Mouse (Mus musculus): ENCODE results near the gene Taok3.

Gene Taok3

GRCm38 (mm10) chr5:117118220-117118619, 1.7 kb upstream of the Taok3 start:
- DNase-seq = no peak

GRCm38 (mm10) chr5:117118850-117119249, 1.1 kb upstream of the Taok3 start:
- no peak for DNase-seq

DNA sequence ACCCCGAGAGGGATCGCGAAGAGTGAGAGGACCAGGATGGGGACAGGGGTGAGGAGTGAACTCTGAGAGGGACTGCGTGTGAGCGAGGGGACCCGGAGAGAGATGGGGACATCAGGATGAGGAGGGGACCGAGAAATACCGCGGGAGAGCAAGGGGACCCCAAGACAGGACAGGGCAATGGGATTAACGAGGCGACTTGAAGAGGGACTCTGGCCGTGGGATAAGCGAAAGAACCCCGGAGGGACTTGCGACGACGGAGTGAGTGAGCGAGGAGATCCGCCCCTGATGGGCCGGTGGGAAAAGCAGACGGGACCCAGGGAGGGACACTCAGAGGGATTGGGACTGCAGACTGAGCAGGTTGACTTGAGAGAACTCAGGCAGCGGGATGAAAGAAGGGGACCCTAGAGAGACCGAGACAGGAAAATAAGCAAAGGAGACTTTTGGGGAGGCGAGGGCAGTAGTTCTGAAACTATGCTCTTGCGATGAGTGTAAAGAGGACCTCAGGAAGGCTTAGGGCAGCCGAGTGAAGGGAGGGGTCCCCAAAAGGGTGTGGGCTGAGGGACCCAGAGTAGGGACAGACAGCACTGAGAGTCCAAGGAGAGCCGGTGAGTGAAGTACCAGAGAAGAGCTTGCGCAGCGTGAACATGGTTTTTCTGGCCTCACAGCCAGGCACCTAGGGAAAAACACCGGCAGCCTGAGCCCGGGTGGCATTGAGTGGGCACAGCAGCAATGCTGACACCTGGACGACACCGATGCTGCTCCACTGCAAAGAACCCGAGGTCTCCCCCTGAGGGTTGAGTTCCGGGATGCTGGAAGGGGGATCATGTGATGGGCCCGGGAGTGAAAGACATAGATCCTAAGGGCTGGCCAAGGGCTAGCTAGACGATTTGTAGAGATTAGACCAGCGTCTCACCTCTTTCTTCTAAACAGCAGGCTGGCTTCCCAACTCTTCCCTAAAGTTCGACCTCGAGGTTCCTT, 849 bp downstream of the Taok3 start:
- peak; percentile 32 for DNase-seq

GRCm38 (mm10) chr5:117121657-117122056, 1.7 kb downstream of the Taok3 start:
- no peak for DNase-seq

DNA sequence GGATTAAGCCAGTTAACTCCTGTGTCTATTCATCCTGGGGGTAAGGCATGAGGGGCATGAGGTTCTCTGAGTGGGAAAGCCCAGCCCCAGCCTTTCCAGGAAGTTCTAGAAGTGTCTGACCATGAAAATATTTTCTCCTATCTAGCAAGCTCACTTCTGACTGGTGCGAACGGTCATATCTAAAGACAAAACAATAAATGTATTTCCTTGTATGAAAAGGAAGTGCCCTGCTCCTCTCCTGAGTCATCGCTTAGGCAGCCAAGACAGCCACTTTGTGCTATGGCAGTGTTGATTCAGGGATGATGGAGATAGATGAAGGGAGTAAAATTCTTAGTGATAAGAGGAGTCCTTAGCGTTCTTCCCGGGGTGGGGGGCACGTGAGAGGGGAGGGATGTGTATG, 3.2 kb downstream of the Taok3 start:
- no peak for DNase-seq

DNA sequence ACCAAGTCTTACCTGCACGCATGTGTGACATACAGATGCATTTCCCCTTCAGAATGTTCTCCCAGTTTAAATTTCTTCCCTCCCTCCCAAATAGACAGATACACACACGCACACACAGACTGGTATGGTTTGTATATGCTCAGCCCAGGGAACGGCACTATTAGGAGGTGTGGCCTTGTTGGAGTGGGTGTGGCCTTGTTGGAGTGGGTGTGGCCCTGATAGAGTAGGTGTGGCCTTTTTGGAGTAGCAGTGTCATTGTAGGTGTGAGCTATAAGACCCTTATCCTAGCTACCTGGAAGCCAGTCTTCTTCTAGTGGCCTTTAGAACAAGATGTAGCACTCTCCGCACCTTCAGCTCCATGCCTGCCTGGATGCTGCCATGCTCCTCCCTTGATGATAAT, 3.9 kb downstream of the Taok3 start:
- no peak for DNase-seq

DNA sequence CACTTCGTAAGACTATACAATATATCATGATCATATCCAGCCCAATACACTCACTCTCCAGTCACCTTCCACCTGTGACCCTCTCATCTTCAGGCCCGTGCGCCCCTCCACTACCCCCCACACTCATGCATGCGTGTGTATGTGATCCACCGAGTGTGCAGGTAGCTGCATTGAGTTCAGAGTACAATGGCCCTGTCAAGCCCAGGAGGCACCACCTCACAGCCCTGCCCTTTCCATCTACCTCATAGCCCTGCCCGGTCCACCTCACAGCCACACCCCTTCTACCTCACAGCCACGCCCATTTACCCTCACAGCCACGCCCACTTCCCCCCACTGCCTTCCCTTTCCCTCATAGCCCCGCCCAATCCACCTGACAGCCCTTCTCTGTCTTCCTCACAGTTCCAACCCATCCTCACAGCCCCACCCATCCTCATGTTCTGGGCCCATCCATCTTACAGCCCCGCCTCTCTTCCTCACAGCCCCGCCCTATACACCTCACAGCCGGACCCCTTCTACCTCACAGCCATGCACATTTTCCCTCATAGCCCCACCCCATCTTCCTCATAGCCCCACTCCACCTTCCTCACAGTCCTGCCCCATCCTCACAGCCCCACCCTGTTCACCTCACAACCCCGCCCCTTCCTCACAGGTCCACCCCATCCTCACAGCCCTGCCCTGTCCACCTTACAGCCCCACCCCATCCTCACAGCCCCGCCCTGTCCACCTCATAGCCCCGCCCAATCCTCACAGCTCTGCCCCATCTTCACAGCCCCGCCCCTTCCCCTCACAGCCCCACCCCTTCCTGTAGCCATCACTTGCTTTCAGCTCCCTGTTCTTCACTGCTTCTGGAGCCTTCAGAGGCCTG, 5.8 kb downstream of the Taok3 start:
- no peak for DNase-seq

- no peak for DNase-seq
Observed at GRCm38 (mm10) chr5:117127051-117127450, 7.1 kb downstream of the Taok3 start.

DNA sequence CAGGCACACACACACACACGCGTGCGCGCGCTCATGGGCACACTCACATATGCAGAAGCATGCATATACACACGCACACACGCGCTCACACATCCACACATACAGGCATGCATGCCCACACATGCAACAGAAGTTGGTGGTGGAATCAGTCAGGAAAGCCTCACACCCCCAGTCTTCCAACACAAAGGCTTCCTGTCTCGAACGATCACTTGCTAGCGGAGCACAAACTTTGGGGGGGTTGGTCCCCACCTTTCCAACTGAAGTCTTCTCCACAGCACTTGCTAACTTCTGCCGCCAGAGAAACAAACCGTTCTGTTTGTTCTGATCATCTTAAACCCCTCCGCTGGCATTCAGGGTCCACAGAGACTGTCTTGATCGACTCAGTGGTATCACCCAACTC, 10.8 kb downstream of the Taok3 start:
- no peak for DNase-seq

DNA sequence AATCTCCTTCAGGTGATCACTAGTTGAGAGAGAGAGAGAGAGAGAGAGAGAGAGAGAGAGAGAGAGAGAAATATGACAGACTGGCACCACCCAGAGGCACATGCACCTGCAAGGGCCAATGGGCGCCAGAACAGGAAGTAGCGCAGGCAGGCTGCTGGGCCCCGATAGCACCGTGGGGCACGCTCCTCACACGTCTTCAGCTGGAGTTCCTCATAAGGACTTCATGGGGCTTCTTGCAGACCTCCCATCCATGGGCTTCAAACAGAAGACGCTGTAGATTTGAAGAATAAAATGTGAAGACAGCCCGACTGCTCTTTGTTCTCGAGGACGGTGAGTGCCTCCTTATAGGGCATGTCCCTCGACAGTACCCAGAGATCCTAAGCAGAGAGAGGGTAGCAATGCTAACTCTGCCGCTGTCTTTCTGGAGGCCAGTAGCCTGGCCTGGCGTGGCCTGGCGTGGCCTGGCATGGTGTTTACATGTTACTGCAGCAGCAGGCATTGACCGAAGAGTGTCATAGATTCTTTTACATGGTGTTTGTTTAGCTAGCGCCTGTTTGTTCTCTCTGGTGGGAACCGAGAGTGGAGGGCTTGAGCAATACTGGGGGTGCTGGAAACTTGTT, 13.6 kb downstream of the Taok3 start:
- peak; percentile 54 for DNase-seq

DNA sequence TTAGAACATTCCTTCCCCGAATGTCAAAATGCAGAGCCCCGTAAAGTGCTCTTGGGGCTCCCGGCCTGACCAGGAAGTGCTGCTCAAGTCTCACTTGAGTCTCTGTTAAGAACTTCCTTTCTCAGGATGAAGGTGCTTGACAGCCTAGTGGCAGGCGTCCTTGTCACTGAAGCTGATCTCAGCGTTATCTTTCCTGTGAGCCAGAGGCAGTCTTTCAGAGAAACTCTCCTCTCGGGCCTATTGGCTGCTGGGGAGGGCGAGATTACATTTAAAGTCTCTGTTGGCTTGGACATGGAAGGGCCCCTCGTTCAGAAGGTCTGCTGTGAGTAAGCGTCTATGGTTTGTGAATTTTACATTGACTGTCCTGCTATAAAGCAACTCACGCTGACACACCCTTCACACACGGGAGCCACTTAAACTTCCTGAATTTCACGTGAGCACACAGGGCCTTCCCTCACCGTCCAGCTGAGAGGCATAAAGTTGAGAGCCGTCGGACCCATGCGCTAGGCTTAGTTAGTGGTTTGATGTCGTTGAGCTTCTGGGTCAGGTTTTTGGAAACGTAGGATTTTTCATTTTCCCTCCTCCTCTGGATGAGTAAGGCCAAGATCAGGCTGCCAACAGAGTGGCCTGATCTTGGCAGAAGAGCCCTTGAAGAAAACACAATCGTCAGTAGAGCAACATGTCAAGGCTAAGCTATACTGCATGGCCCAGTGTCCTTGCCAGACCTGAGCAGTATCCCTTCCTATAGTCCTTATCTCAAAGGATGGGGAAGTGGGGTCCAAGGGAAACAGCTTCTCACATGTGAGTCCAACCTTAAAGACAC, 14.3 kb downstream of the Taok3 start:
- peak; percentile 79 for DNase-seq

GRCm38 (mm10) chr5:117134889-117135456, 15.0 kb downstream of the Taok3 start:
- no peak for DNase-seq

- peak; percentile 75 for DNase-seq
Observed at GRCm38 (mm10) chr5:117135869-117136268, 15.9 kb downstream of the Taok3 start.

- DNase-seq = no peak
Observed at GRCm38 (mm10) chr5:117136570-117136969, 16.6 kb downstream of the Taok3 start.

GRCm38 (mm10) chr5:117137011-117137410, 17.1 kb downstream of the Taok3 start:
- DNase-seq = peak; percentile 45

DNA sequence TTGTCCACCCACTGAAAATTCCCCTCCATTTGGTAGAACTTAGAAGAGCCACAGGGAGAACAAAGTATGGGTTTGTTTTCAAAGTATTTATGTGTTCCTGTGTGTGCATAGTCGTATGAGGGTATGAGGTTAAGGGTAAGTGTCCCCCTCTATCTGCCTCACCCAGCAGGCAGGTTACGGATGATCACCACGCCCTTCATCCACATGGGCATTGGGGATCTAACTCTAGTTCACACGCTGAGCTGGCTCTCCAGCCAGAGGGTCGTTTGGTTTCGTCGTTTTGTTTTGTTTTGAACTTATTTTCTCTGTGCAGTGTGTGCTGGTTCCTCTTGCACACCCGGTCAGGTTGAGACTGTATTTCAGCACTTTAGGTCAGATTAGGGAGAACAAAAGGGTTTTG, 17.7 kb downstream of the Taok3 start:
- DNase-seq = no peak

DNA sequence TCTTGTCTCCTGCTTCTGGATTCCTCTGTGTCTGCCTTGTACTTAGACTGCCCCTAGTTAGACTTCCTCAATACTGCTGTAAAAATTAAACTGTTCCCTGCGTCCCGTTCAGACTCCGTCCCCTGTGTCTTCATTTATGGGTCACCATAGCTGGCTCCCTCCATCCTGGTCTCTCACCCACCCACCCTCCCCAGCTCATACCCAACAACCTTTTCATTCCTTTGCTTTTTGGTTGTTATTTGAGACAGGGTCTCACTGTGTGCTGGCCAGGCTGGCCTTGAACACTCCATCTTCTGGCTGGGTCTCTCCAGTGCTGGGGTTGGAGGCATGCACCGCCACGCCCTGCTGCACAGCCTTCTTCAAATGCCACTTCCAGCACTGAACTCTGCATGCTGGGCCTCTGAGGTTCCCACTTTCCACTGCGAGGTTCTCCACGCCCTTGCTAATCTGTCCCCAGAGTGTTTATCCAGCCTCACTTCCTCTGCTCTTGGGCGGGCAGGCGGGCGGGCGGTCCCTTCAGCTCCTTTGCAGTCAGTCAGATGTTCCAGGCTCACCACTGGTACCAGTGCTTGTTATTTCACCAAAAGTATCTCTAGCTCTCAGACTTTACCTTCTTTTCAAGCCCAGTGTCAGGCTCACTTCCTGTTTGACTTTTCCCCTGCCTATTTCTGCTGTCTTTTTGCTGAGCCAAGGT, 18.5 kb downstream of the Taok3 start:
- DNase-seq = peak; percentile 82

GRCm38 (mm10) chr5:117139822-117140221, 19.9 kb downstream of the Taok3 start:
- DNase-seq = peak; percentile 48

DNA sequence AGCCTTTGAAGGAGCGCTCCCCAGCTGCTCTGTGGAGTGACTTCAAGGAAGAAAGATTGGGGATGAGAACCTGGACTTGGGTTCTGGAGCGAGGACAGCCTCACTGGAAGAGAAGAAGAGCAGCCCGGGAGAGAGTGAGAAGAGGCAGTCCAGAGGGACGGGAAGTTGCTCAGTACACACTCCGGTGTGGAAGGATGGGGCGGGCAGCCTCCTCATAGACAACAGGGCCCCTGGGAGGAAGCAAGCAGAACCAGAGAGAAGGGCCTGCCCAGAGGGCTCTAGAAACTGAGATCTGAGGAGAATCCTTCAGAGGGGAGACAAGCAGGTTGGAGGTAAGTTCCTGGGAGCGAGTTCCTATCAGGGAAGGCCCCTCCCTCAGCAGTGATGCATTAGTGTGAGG, 20.4 kb downstream of the Taok3 start:
- DNase-seq = no peak

DNA sequence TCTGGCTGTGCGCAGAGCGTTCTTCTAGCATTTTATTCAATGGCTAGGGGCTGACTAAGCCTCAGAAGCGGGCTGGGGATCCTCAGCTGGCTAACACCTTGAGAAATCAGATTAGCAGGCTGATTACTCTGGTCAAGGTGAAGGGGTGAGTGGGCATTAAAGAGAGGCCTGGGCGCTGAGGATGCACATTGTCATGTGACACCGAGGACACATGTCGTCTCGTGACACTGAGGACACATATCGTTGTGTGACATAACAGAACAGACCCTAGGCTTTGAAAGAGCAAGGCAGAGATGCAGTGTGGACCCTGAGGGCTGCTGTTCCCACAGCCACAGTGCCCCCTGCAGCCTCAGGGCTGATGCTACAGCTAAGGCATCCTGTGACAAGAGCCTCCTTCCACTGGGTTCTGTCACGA, 23.8 kb downstream of the Taok3 start:
- DNase-seq = peak; percentile 69

- DNase-seq = no peak
Observed at GRCm38 (mm10) chr5:117146165-117146564, 26.2 kb downstream of the Taok3 start.
